Comparison of ENCODE assay signal across 8 mouse cellular contexts in genomic region chr11:119954749-119955337, GRCm38 (mm10). TPM values are rescaled to one million over a fixed set of nuclear protein-coding genes. Genes with fewer than 3 reads are reported as not detected.
A peak's percentile ranks its signal among the peaks of the same experiment; 100 is the strongest.
DNase-seq lines count a peak whose midpoint lies in the region; ATAC-seq and TF ChIP-seq lines count a peak whose summit lies in the region.

No protein-coding gene starts in this region.

- no peaks in the 10 kb centered on the region for H3K27me3 ChIP-seq in kidney, embryonic 16.5 days (ENCODE audit: insufficient read depth, low read length)
- no peaks in the 10 kb centered on the region for H3K27me3 ChIP-seq in limb, embryonic 14.5 days (ENCODE audit: control insufficient read depth, insufficient read depth, low read length)
- H3K27me3 ChIP-seq in hindbrain, embryonic 12.5 days, result no peaks in the 10 kb centered on the region

- H3K36me3 ChIP-seq in kidney, embryonic 16.5 days (ENCODE audit: insufficient read depth, low read length), result no peaks in the 10 kb centered on the region
- H3K36me3 ChIP-seq in limb, embryonic 14.5 days (ENCODE audit: control insufficient read depth, insufficient read depth, low read length), result 0 out of 2 replicates have a peak, but pooled peaks cover 7% of the 10 kb centered on the region
- no peaks in the 10 kb centered on the region for H3K36me3 ChIP-seq in hindbrain, embryonic 12.5 days

- no peak for TF ChIP-seq POLR2A in limb, embryonic 14.5 days (IDR thresholded peaks at IDR 0.05; ENCODE audit: borderline replicate concordance, extremely low read depth, insufficient read depth, insufficient read length)

- no peak for ATAC-seq in kidney, embryonic 16.5 days (ENCODE audit: low FRiP score, low TSS enrichment)
- peak; percentile 62 for ATAC-seq in common myeloid progenitor, adult 5-6 weeks (replicated peaks; ENCODE audit: low read depth, poor library complexity, severe bottlenecking)
- no peak for ATAC-seq in limb, embryonic 14.5 days (ENCODE audit: low FRiP score, low read depth)
- peak; percentile 74 for ATAC-seq in monocyte, adult 5-6 weeks (replicated peaks; ENCODE audit: insufficient number of reproducible peaks, low FRiP score, low TSS enrichment, poor library complexity, severe bottlenecking)
- ATAC-seq in hindbrain, embryonic 12.5 days (ENCODE audit: low FRiP score), result no peak

- no peak overlapping the region for H3K4me3 ChIP-seq in kidney, embryonic 16.5 days (ENCODE audit: low read length)
- no peak overlapping the region for H3K4me3 ChIP-seq in limb, embryonic 14.5 days (replicated peaks; ENCODE audit: low read length)
- no peak overlapping the region for H3K4me3 ChIP-seq in hindbrain, embryonic 12.5 days

- peak overlapping the region; percentile 21; the same call in 1 of the 2 replicates for H3K27ac ChIP-seq in kidney, embryonic 16.5 days (ENCODE audit: low read length)
- no peak overlapping the region for H3K27ac ChIP-seq in limb, embryonic 14.5 days (replicated peaks; ENCODE audit: low read depth, low read length)
- H3K27ac ChIP-seq in hindbrain, embryonic 12.5 days, result no peak overlapping the region

- H3K9ac ChIP-seq in kidney, embryonic 16.5 days (replicated peaks; ENCODE audit: low read length), result no peak overlapping the region
- H3K9ac ChIP-seq in limb, embryonic 14.5 days (ENCODE audit: low read depth, low read length, severe bottlenecking), result 0 out of 2 replicates have a peak overlapping the region, but pooled peaks have one; percentile 2
- no peak overlapping the region for H3K9ac ChIP-seq in hindbrain, embryonic 12.5 days

- DNase-seq in kidney, postnatal 36 days, result no peak
- DNase-seq in limb, embryonic 14.5 days (ENCODE audit: low spot score), result no peak
- no peak for DNase-seq in ovary, postnatal 14 days (ENCODE audit: low spot score)
- no peak for DNase-seq in adrenal gland, postnatal 14 days

- WGBS in kidney, embryonic 16.5 days, result 60% methylated on average over 2 of the region's 2 CpGs
- WGBS in limb, embryonic 14.5 days, result 74% methylated on average over 2 of the region's 2 CpGs
- 77% methylated on average over 2 of the region's 2 CpGs for WGBS in hindbrain, embryonic 12.5 days

- no peaks in the 10 kb centered on the region for H3K9me3 ChIP-seq in kidney, embryonic 16.5 days (ENCODE audit: low read length)
- no peaks in the 10 kb centered on the region for H3K9me3 ChIP-seq in limb, embryonic 14.5 days (ENCODE audit: control insufficient read depth, low read length)
- no peaks in the 10 kb centered on the region for H3K9me3 ChIP-seq in hindbrain, embryonic 12.5 days (replicated peaks)

- peaks cover 50% of the 10 kb centered on the region for H3K4me1 ChIP-seq in kidney, embryonic 16.5 days (ENCODE audit: insufficient read depth, low read length)
- H3K4me1 ChIP-seq in limb, embryonic 14.5 days (ENCODE audit: control insufficient read depth, insufficient read depth, low read length), result 0 out of 2 replicates have a peak, but pooled peaks cover 3% of the 10 kb centered on the region
- H3K4me1 ChIP-seq in hindbrain, embryonic 12.5 days, result peaks cover 5% of the 10 kb centered on the region; the same call in 1 of the 2 replicates

- no peak overlapping the region for H3K4me2 ChIP-seq in kidney, embryonic 16.5 days (replicated peaks; ENCODE audit: low read depth, low read length)
- no peak overlapping the region for H3K4me2 ChIP-seq in limb, embryonic 14.5 days (replicated peaks; ENCODE audit: low read depth, low read length, severe bottlenecking)
- no peak overlapping the region for H3K4me2 ChIP-seq in hindbrain, embryonic 12.5 days (replicated peaks)

RNA-seq across cellular contexts. Expression of gene Baiap2, which starts 12.3 kb away (rescaled TPM):
- polyA plus RNA-seq in kidney, embryonic 16.5 days (2015; fragmentation: Nextera tagmentation; extraction: Ambion mirVana), result 22.8 and 25.3 TPM in 2 replicates
- total RNA-seq in common myeloid progenitor, adult 5-6 weeks (2017), result 6.0 and 6.3 TPM in 2 replicates
- polyA plus RNA-seq in limb, embryonic 14.5 days (2012; rRNA removed), result 29.5 and 36.5 TPM in 2 replicates
- 23.4 and 28.1 TPM in 2 replicates for polyA plus RNA-seq in limb, embryonic 14.5 days (2014; fragmentation: Nextera tagmentation; extraction: Ambion mirVana)
- total RNA-seq in monocyte, adult 5-6 weeks (2017), result 3.5 to 13.2 TPM (median 10.2 TPM) in 3 replicates
- 10.6 TPM in 2 replicates for polyA plus RNA-seq in hindbrain, embryonic 12.5 days (2016; fragmentation: Nextera tagmentation; extraction: Ambion mirVana)
- total RNA-seq in adrenal gland, postnatal 14 days (2021), result 20.8 TPM in 2 replicates

RNA-seq across cellular contexts. Expression of gene Chmp6, which starts 41.6 kb away (rescaled TPM):
- polyA plus RNA-seq in kidney, embryonic 16.5 days (2015; fragmentation: Nextera tagmentation; extraction: Ambion mirVana), result 110 and 114 TPM in 2 replicates
- 26.9 and 37.8 TPM in 2 replicates for total RNA-seq in common myeloid progenitor, adult 5-6 weeks (2017)
- polyA plus RNA-seq in limb, embryonic 14.5 days (2012; rRNA removed), result 55.8 and 59.4 TPM in 2 replicates
- polyA plus RNA-seq in limb, embryonic 14.5 days (2014; fragmentation: Nextera tagmentation; extraction: Ambion mirVana), result 96.0 and 101 TPM in 2 replicates
- total RNA-seq in monocyte, adult 5-6 weeks (2017), result 17.3 to 54.0 TPM (median 33.5 TPM) in 3 replicates
- polyA plus RNA-seq in hindbrain, embryonic 12.5 days (2016; fragmentation: Nextera tagmentation; extraction: Ambion mirVana), result 91.7 and 99.3 TPM in 2 replicates
- 31.0 and 37.3 TPM in 2 replicates for total RNA-seq in adrenal gland, postnatal 14 days (2021)

Comparison
In these comparisons a context has a peak if more than half of its experiments do, and no peak if none do; other contexts are left out.
1. ATAC-seq: peak in common myeloid progenitor, adult 5-6 weeks (single experiment) and monocyte, adult 5-6 weeks (single experiment); none in kidney, embryonic 16.5 days (single experiment), limb, embryonic 14.5 days (single experiment) and hindbrain, embryonic 12.5 days (single experiment).